Mouse (Mus musculus) spleen, adult 2 months (tissue): ENCODE results near the gene Aldh1l2. TPM values are rescaled to one million over a fixed set of nuclear protein-coding genes. Genes with fewer than 3 reads are reported as not detected.

ENCODE experiments used
- DNase-seq, 2 experiments: peaks; one replicate each; pipeline versions ENCODE4 v3.0.0 to v3.0.0-alpha.2; 2012 to 2021; ENCODE audit warnings: low spot score in 2 of 2, low read depth in 1 of 2
- H3K27ac ChIP-seq: fragments of 200-500 bp; 2 replicates; pipeline ENCODE4 v1.5.1; 2012; ENCODE audit warnings: low read length, inconsistent platforms; ENCODE audit not compliant: insufficient read depth
- H3K27me3 ChIP-seq: fragments of 200-500 bp; 2 replicates; pipeline ENCODE4 v1.6.1; 2012; ENCODE audit warnings: mild to moderate bottlenecking, moderate library complexity, low read length, inconsistent platforms; ENCODE audit not compliant: control insufficient read depth, insufficient read depth
- H3K36me3 ChIP-seq: fragments of 200-500 bp; 2 replicates; pipeline ENCODE4 v1.6.1; 2012; ENCODE audit warnings: mild to moderate bottlenecking, low read length, inconsistent platforms; ENCODE audit not compliant: control insufficient read depth, insufficient read depth
- H3K4me1 ChIP-seq: fragments of 200-500 bp; 2 replicates; pipeline ENCODE4 v1.6.1; 2011; ENCODE audit warnings: inconsistent platforms; ENCODE audit not compliant: control insufficient read depth, insufficient read depth, insufficient read length
- H3K4me3 ChIP-seq: fragments of 200-500 bp; 2 replicates; pipeline ENCODE4 v1.5.1; 2011; ENCODE audit warnings: mild to moderate bottlenecking, inconsistent platforms; ENCODE audit not compliant: insufficient read depth, insufficient read length; ENCODE audit errors: extremely low read depth
- CTCF ChIP-seq: fragments of 200-500 bp; IDR thresholded peaks from 2 replicates; pipeline ENCODE4 v1.5.1; 2011; ENCODE audit warnings: mild to moderate bottlenecking, inconsistent platforms; ENCODE audit not compliant: insufficient read depth, insufficient read length, insufficient replicate concordance; ENCODE audit errors: extremely low read depth
- POLR2A ChIP-seq: fragments of 200-500 bp; IDR thresholded peaks from 2 replicates; pipeline ENCODE4 v1.6.1; 2011; ENCODE audit warnings: low read depth, low read length, inconsistent platforms
- WGBS: fragments of 180-500 bp; shearing (Covaris S2); methylation state at CpG from one replicate; pipeline ENCODE4 v1.1.7; 2018; 5-methylcytosine and 5-hydroxymethylcytosine counted together
- polyA plus RNA-seq: library from polyadenylated mRNA; depleted of rRNA; stranded (reverse); fragments of >200 nt; gene quantifications from 2 replicates; pipeline ENCODE4 v1.2.3, GENCODE M21; 2012; rRNA removed

The Aldh1l2 gene
- 0.28 and 0.53 TPM in 2 replicates for polyA plus RNA-seq

GRCm38 (mm10) chr10:83533910-83534283 is at the start of gene Aldh1l2:
Gene Aldh1l2 (minus strand): TSS chr10:83534140.
- peaks cover 11% of the 10 kb centered on the region; the same call in 1 of the 2 replicates for H3K27me3 ChIP-seq
- TF ChIP-seq POLR2A (no peak), CTCF (no peak)
- peak within 1 kb of the TSS; percentile 31; the same call in 1 of the 2 replicates for H3K4me3 ChIP-seq
- peaks cover 5% of the 10 kb centered on the region; the same call in 1 of the 2 replicates for H3K4me1 ChIP-seq
- no peak within 1 kb of the TSS for H3K27ac ChIP-seq
- DNase-seq = peak in 1 of 2 experiments; percentile 41
- WGBS = 2% methylated on average over 21 of the region's 21 CpGs
- H3K36me3 ChIP-seq = no peaks in the 10 kb centered on the region

GRCm38 (mm10) chr10:83565449-83566441 is 31.8 kb upstream of the Aldh1l2 start:
- 70% methylated on average over 7 of the region's 7 CpGs for WGBS
- peaks cover 32% of the 10 kb centered on the region for H3K36me3 ChIP-seq
- no peak for DNase-seq

GRCm38 (mm10) chr10:83563005-83563404 is 29.1 kb upstream of the Aldh1l2 start:
- no peak for DNase-seq
- no peaks in the 10 kb centered on the region for H3K4me1 ChIP-seq
- H3K36me3 ChIP-seq = peaks cover 43% of the 10 kb centered on the region
- no peaks in the 10 kb centered on the region for H3K27me3 ChIP-seq
- H3K4me3 ChIP-seq = no peak overlapping the region
- H3K27ac ChIP-seq = no peak overlapping the region
- TF ChIP-seq CTCF = no peak
- no peak for TF ChIP-seq POLR2A

More at GRCm38 (mm10) chr10:83565449-83566441, 31.8 kb upstream of the Aldh1l2 start:
- no peak for TF ChIP-seq CTCF
- TF ChIP-seq POLR2A = no peak
- Histone ChIP-seq H3K4me3 (no peak overlapping the region), H3K27me3 (no peaks in the 10 kb centered on the region), H3K4me1 (no peaks in the 10 kb centered on the region), H3K27ac (0 out of 2 replicates have a peak overlapping the region, but pooled peaks have one; percentile 9)

GRCm38 (mm10) chr10:83545341-83545740 is 11.4 kb upstream of the Aldh1l2 start:
- Histone ChIP-seq H3K36me3 (peaks cover 12% of the 10 kb centered on the region), H3K27ac (no peak overlapping the region), H3K4me1 (no peaks in the 10 kb centered on the region; the same call in none of the 2 replicates), H3K27me3 (no peaks in the 10 kb centered on the region), H3K4me3 (no peak overlapping the region)
- no peak for TF ChIP-seq CTCF
- no peak for TF ChIP-seq POLR2A
- WGBS = 74% methylated on average over 3 of the region's 3 CpGs
- DNase-seq = no peak

GRCm38 (mm10) chr10:83544103-83544479 is 10.2 kb upstream of the Aldh1l2 start:
- Histone ChIP-seq H3K36me3 (peaks cover 5% of the 10 kb centered on the region), H3K27ac (peak overlapping the region; percentile 95), H3K27me3 (no peaks in the 10 kb centered on the region), H3K4me1 (no peaks in the 10 kb centered on the region; the same call in none of the 2 replicates), H3K4me3 (peak overlapping the region; percentile 94)
- 1% methylated on average over 39 of the region's 41 CpGs for WGBS
- DNase-seq = peak; percentile 41 to 59
- TF ChIP-seq CTCF (no peak), POLR2A (no peak; the same call in 1 of the 2 replicates)

- Histone ChIP-seq H3K36me3 (peaks cover 5% of the 10 kb centered on the region), H3K27ac (peak within 1 kb of the TSS; percentile 95), H3K4me1 (no peaks in the 10 kb centered on the region; the same call in none of the 2 replicates), H3K4me3 (peak within 1 kb of the TSS; percentile 94), H3K27me3 (no peaks in the 10 kb centered on the region)
- 3% methylated on average over 49 of the region's 49 CpGs for WGBS
- peak; percentile 71 to 96 for DNase-seq
- TF ChIP-seq CTCF (no peak), POLR2A (peak; percentile 85)
Observed at GRCm38 (mm10) chr10:83543439-83544102, 9.6 kb upstream of the Aldh1l2 start, which contains the start of gene Washc4. Gene Washc4 (plus strand): TSS chr10:83543752.
